Mouse (Mus musculus) adrenal gland, adult 2 months (tissue): ENCODE results near the gene Gng12. TPM values are rescaled to one million over a fixed set of nuclear protein-coding genes. Genes with fewer than 3 reads are reported as not detected.
"Not testable (repeated sequence)": the region's sequence is repeated elsewhere in the genome, so short reads cannot be mapped to it uniquely, and the experiment has no call there.

Source experiments
- DNase-seq: peaks from one replicate; pipeline ENCODE4 v3.0.0; 2021
- long read RNA-seq: library from polyadenylated mRNA; stranded (forward); transcript quantifications from one replicate; pipeline ENCODE4 v2.0.0, GENCODE M21; 2021
- polyA plus RNA-seq: library from polyadenylated mRNA; depleted of rRNA; stranded (reverse); fragments of >200 nt; gene quantifications from 2 replicates; pipeline ENCODE4 v1.2.3, GENCODE M21; 2012; rRNA removed
- total RNA-seq, 2 experiments: library from RNA; stranded (reverse); gene quantifications; 2 replicates each; pipeline ENCODE4 v1.2.3; 2021

Gng12 gene
- 10 to 100 TPM; 62.0 to 88.4 TPM for total RNA-seq
- 5.8 and 7.6 TPM in 2 replicates for polyA plus RNA-seq
- long read RNA-seq, full-length matches to known transcripts, result 27 of 35 reads
- long read RNA-seq, partial matches to known transcripts, result 0 of 35 reads
- long read RNA-seq, other reads (novel, unspliced or antisense), result 8 of 35 reads

DNA sequence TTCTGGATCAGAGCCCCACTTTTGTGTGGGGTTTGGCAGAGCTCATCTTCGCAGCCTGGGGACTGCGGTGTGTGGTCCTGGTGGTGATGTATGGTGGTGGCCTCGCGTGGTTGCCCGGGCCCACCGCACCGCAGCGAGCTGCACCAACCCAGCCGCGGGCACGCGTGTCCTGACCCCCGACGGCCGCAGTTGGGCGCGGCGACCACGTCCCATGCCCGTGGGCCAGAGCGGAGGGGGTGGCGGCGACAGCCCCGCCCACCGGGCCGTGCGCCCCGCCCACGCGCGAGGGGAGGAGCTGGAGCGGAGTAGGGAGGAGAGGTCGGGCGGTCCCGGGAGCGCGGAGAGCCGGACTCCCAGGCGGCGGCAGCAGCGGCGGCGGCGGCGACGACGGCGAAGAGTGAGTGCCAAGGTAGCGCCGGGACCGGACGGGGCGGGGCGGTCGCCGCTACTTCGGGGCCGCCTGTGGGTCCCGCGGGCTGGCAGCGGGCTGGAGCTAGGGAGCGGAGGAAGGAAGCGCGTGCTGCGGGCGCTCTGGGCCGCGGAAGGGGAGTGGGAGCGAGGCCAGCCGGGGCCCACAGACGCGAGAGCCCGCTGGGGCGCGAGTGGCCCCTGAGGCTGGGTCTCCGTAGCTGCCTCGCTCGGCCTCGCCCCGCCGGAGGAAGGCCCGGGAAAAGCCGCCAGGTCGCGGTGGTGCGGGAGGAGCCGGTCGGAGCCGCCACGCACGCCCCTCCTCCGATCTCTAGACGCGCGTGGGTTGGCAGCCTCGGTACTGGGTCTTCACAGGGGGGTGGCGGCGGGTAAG lies at the start of gene Gng12:
Gene Gng12, plus strand, starts transcription at position 279 of the 802 bp plus-strand sequence.
- DNase-seq, result peak; percentile 96

DNA sequence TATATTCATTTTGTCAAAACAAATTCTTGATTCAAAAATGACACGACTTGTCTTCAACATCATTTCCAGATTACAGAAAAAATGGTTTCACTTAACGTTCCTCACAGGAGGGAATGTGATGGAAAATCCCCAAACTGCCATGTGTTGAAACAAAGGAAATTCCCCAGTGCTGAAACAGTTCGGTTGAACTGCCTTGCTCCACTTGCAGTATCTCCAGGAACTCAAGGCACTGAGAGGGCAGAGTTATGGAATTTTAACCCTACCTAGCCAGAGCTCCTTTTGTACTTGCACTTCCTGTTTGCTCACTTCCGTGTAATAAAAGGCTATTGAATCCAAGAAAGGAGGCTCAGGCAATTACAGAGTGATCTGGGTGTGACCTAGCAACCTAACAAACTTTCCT lies 47.3 kb upstream of the Gng12 start:
- no peak for DNase-seq

DNA sequence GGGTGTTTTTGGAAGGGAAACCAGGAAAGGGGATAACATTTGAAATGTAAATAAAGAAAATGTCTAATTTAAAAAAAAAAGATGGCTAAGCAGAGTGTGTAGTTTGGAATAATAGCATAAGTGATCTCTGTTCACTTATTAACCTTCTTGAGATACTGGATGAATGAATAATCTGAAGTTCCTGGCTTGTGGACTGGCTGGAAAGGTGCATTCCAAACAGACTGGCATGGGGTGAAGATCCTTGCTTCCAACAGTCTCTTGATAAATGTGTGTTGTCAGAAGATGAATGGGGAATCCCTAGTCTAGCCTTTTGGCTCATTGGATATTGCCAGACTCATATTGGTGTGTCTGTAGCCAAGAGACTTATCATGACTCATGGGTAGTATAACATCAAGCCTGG lies 40.0 kb upstream of the Gng12 start:
- no peak for DNase-seq

DNA sequence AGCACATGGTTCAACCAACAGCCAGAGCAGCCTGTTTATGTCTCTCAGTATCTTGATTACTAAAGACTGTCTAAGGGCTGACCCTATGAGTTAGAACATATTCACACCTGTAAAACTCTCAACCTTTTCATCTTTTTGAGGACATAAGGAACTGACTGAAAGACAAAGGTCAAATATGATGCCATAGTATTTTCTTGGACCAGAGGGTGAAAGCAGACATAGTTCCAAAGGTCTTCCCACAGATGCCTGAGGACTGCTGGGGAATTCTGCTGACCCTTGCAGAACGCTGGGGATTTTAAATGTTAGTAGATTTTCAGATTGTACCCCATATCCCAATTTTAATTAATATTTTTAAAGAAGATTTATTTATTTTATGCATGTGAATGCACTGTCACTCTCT lies 37.8 kb upstream of the Gng12 start:
- no peak for DNase-seq

DNA sequence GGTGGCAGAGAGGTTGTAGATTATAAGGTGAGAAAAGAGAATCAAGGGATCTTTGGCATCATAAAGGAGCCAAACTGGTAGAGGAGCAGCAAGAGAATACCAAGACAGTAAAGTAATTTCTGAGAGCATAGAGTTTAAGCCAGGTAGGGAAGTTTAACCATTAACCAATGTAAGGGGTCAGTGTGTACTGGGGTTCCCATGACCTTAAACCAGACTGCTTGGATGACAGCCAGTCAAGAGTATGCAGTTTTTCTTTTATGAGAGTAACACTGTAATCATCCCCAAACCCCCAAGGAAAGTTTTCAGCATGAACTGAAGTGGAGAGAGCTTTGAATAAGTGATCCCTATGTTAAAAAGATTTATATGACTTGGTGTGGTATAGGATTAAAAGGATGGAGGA lies 36.8 kb upstream of the Gng12 start:
- no peak for DNase-seq

- DNase-seq, result no peak
Measured at GRCm38 (mm10) chr6:66864463-66864862, 31.7 kb upstream of the Gng12 start.

DNA sequence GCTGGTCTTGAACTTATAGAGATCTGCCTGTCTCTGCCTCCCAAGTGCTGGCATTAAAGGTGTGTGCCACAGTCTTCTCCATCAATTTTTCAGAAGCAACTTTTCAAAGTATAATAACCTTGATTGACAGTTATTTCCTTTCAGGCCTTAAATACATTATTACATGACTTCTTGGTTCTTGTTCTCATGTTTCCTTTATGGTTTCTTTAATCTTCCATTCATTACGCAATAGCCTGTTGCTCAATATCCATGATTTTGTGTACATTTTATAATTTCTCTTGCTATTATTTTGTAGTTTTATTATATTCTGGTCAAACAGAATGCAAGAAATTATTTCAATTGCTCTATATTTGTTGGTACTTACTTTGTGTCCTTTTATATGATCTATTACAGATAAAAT lies 29.9 kb upstream of the Gng12 start:
- no peak for DNase-seq

DNA sequence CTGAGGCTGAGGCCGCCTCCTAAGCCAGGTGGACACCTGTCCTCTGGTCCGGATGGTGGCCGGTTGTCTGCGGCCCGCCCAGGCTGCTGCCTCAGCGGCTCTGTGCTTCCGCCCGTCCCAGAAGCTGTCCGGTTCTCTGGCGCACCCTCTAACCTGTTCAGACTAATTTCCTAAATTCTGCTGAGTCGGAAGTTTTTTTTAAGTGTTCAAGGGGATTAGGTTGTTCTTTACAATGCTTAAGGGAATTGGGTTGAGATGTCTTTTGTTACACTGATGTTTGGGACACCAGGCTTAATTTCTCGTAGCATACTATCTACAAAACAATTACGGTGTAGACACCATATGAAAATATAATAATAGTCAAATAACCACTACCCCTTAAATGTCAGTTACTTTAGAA lies 19.1 kb upstream of the Gng12 start:
- DNase-seq, result not testable (repeated sequence)

DNA sequence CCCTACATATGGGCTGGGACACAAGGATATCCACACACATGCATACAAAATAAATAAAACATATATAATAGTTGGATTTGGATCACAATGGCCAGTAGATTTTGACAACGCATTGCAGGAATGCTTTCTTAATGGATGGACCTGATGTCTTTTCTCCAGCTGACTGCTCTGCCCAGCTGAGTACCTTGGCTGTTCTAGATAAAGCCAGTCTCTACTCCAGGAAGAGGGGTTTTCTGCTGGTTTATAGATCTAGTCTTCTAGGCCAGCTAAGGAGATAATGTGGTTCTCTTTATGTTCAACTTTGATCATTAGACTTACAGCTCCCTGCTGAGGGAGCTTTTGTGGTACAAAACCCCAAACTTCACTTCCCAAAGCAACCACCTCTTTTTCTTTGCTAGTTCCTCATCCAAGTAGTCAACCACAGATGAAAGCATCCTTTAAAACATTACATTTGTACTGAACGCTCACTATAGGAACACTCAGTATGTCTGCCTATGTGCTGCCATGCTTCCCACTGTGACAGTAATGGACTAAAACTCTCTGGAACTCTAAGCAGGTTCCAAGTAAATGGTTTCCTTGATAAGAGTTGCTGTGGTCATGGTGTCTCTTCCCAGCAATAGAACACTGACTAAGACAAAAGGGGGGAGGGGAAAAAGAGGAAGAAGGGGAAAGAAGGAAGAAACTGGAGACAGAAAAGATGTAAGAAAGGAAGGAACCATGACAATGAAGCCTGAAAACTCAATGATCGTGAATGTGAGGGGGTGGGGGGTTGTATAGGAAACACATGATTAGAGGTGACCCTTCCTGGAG lies 5.6 kb upstream of the Gng12 start:
- DNase-seq, result no peak

DNA sequence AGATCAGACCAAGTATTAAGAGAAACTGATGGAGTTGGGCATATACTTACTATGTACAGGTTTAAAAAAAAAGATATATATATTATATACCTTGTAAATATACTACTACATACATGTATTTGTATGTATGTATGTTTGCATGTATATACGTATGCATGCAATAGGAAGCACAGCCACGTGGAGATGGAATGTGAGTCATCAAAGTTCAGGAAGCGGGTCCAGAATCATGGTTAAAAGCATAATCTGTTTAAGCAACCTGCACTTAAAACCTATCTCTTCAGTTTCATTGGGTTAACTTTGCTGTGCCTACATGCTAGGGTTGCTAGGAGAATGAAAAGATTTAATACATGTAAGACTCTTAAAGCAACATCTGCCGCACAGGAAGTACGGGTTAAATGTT lies 2.2 kb upstream of the Gng12 start:
- DNase-seq, result no peak

GRCm38 (mm10) chr6:66894999-66895398 lies 1.2 kb upstream of the Gng12 start:
- no peak for DNase-seq

GRCm38 (mm10) chr6:66896921-66897645 lies 886 bp downstream of the Gng12 start:
- peak; percentile 60 for DNase-seq

- no peak for DNase-seq
Measured at GRCm38 (mm10) chr6:66897994-66898393, 1.8 kb downstream of the Gng12 start.

DNA sequence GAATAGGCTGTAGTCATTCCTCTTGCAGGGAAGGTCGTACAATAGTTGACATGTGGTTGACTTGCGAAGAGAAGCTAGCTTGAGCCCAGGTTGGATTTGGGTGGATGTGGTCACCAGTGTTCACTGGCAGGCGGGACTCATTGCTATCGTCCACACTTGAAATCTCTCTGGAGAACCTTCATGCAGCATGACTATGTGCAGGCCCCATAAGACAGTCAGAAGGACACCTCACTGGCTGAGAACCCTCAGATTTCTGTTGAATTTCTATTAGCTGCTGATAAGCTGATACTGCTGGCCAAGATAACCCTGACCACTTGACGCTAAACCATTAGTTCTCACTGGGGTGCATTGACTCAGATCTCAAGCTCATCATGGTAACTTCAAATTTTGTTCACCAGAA lies 5.7 kb downstream of the Gng12 start:
- no peak for DNase-seq

DNA sequence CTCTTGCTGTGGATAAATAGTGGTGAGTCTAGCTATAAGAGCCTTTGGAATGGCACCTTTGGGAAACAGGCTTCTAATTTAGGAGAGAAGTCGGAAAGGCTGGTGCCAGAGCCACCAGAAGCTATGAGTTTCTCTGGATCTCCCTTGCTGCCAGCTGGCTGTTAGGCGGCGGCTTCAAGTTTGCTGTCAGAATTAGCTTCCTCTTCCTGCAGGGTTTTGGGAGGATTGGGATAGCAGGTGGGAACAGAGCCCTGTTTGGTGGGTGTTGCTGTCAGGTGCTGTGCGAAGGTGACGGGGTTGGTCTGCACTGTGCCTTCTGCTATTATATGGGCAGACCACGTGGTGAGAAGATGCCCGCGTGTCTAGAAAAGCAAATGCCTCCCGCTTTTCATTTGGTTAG lies 7.0 kb downstream of the Gng12 start:
- DNase-seq, result no peak

GRCm38 (mm10) chr6:66903720-66904119 lies 7.5 kb downstream of the Gng12 start:
- DNase-seq, result no peak

DNA sequence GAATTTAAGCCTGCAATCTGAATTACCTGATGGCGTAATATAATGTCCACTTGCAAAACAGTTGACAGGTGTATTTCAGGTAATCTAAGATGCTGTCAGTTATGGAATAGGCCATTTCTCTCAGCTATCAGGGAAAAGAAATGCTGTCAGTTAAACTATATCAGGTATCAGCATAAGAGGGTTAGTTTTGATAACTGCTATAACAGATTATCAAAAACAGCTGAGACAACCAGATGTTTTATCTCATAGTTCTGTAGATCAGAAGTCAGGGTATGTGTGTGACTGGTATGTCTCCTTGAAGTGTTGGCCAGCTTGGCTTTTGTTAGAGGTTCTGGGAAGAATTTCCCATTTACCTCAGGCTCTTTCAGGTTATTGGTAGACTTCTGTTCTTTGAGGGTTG lies 10.0 kb downstream of the Gng12 start:
- DNase-seq, result no peak

- DNase-seq, result no peak
Measured at GRCm38 (mm10) chr6:66908327-66908973, 12.3 kb downstream of the Gng12 start.

DNA sequence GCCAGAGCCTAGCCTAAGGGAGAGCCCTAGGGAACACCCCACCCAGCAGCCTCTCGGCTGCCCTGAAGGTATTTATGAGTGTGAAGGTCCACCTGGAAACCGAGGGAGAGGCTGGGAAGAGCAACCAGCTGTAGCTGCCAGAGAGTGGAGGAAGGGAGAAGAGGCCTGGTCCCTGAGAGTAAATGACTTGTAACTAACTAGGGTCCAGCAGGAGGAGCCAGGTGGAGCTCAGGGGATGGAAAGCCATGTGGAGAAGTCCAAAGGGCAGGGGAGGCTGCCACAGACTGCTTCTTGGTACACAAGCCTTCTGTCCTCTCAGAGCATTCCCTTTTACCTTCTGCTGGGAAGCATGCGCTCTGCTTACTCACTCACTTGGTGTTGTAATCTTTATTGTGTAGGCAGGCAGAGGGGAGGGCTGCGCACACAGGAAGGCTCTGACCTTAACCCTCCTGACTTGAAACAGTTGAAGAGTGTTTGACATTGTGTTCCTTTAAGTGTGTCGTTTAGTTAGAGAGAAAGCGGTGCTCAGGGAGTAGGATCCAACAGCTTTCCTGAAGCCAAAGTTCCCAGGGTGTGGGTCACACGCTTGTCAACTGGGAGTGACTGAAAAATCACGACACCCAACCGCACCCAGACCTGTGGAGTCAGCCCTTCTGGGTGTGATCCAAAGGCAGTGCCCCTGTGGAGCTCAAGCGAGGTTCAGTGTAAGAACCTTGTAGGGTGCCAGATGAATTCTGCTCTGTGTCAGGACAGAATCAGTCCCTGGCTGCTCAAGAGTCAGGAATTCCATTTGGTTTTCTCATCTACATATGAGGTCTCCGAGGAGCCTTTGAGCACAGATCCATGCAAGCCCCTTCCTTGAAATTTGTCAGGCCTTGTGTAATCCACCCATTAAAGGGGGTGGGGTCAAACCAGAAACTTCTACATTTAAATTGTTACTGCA lies 14.6 kb downstream of the Gng12 start:
- peak; percentile 65 for DNase-seq

- no peak for DNase-seq
Measured at GRCm38 (mm10) chr6:66913355-66913754, 17.2 kb downstream of the Gng12 start.

DNA sequence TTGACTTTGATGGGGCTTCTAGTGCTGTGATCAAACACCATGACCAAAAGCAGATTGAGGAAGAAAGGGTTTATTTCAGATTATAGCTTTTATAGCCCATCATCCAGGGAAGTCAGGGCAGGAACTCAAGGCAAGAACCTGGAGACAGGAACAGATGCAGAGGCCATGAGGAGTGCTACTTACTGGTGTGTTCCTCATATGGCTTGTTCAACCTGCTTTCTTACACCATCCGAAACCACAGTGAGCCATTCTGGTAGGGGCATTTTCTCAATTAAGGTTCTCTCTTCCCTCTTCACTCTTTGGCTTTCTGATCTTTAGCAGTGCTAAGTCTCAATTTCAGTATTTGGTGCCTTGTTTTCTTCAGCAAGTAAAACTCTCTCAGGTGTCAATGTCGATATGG lies 19.4 kb downstream of the Gng12 start:
- DNase-seq, result no peak
